Mouse (Mus musculus) C2C12 (cell line): ENCODE measurements at regions not wholly inside any gene's neighbourhood (a gene's known extent, or its start where the extent isn't known, plus 50 kb on each side); places are given as distances from the start of the nearest gene placed in this dataset.

Experiments used
- H3K27me3 ChIP-seq: one replicate; pipeline ENCODE4 v1.6.1; 2011; ENCODE audit not compliant: control insufficient read depth, insufficient read depth, insufficient read length
- H3K36me3 ChIP-seq: one replicate; pipeline ENCODE4 v1.6.1; 2011; ENCODE audit not compliant: control insufficient read depth, insufficient read depth
- H3K4me3 ChIP-seq: one replicate; pipeline ENCODE4 v1.5.1; 2011; ENCODE audit warnings: mild to moderate bottlenecking, control low read depth; ENCODE audit not compliant: poor library complexity, insufficient read depth, severe bottlenecking
- H3K79me2 ChIP-seq: one replicate; pipeline ENCODE4 v1.6.1; 2011; ENCODE audit not compliant: control insufficient read depth, insufficient read depth
- H3K79me3 ChIP-seq: one replicate; pipeline ENCODE4 v1.6.1; 2011; ENCODE audit warnings: low read depth, control low read depth
- H3ac ChIP-seq: one replicate; pipeline ENCODE3; 2011; ENCODE audit warnings: low read depth; ENCODE audit not compliant: control insufficient read depth, insufficient read length
- CEBPB ChIP-seq: IDR thresholded peaks from one replicate; pipeline ENCODE4 v1.6.1; 2011; ENCODE audit warnings: low read depth, mild to moderate bottlenecking, control low read depth, moderate library complexity
- CTCF ChIP-seq: IDR thresholded peaks from one replicate; pipeline ENCODE4 v1.5.1; 2011; ENCODE audit not compliant: control insufficient read depth, insufficient read depth, insufficient read length
- FOSL1 ChIP-seq: IDR thresholded peaks from one replicate; pipeline ENCODE4 v1.8.0; 2011; ENCODE audit warnings: mild to moderate bottlenecking, low read length; ENCODE audit not compliant: poor library complexity, insufficient read depth, severe bottlenecking
- MAX ChIP-seq: IDR thresholded peaks from one replicate; pipeline ENCODE4 v1.6.1; 2011; ENCODE audit warnings: mild to moderate bottlenecking, control low read depth
- MYOD1 ChIP-seq: IDR thresholded peaks from one replicate; pipeline ENCODE4 v1.6.1; 2011; ENCODE audit warnings: low read depth; ENCODE audit not compliant: control insufficient read depth, insufficient read length
- MYOG ChIP-seq: IDR thresholded peaks from one replicate; pipeline ENCODE4 v1.6.1; 2011; ENCODE audit not compliant: control insufficient read depth, insufficient read length; ENCODE audit errors: extremely low read depth
- USF1 ChIP-seq: IDR thresholded peaks from one replicate; pipeline ENCODE4 v1.6.1; 2011; ENCODE audit warnings: low read depth, mild to moderate bottlenecking, control low read depth, moderate library complexity

- H3K79me3 ChIP-seq, result no peaks in the 10 kb centered on the region
- TF ChIP-seq MAX (no peak), MYOD1 (no peak)
- H3K79me2 ChIP-seq, result no peaks in the 10 kb centered on the region
- no peak overlapping the region for H3ac ChIP-seq
- H3K4me3 ChIP-seq, result no peak overlapping the region
- no peaks in the 10 kb centered on the region for H3K27me3 ChIP-seq
- H3K36me3 ChIP-seq, result no peaks in the 10 kb centered on the region
Observed at GRCm38 (mm10) chr8:75291921-75292320, 78.2 kb downstream of the Rasd2 start.

- Histone ChIP-seq H3K79me2 (no peaks in the 10 kb centered on the region), H3ac (no peak overlapping the region), H3K79me3 (no peaks in the 10 kb centered on the region), H3K36me3 (no peaks in the 10 kb centered on the region), H3K4me3 (no peak overlapping the region), H3K27me3 (no peaks in the 10 kb centered on the region)
- no peak for TF ChIP-seq CEBPB
- no peak for TF ChIP-seq MYOD1
- TF ChIP-seq USF1, result no peak
- no peak for TF ChIP-seq FOSL1
- no peak for TF ChIP-seq CTCF
- no peak for TF ChIP-seq MAX
- no peak for TF ChIP-seq MYOG
Observed at GRCm38 (mm10) chr8:75289933-75290332, 76.2 kb downstream of the Rasd2 start.
